Mouse (Mus musculus) right cerebral cortex, postnatal 14 days (tissue): Measurements from ENCODE around the gene Olfr1414.
A peak's percentile ranks its signal among the peaks of the same experiment; 100 is the strongest.
"Not testable (repeated sequence)": the region's sequence is repeated elsewhere in the genome, so short reads cannot be mapped to it uniquely, and the experiment has no call there.

Source experiments
- DNase-seq: peaks from one replicate; pipeline ENCODE4 v3.0.0; 2022

Gene Olfr1414

DNA sequence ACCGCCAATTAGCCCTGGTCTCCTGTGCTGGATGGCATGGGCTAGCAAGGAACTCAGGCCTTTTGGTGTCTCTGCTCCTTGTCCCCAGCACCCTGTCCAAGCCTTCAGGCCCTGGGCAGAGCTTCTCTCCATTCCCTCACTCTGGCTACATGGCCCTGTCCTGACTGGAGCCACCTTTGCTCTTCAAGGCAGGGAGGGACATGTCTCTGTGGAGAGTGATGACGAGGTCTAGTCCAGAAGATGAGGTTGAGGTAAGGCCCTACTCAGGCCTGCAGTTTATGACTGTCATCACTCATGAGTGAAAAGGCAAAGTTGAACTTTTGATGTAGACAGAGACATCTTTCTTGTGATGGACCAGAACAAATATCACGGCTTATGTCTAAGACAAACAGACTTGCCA, at the start of gene Olfr1414:
Gene Olfr1414, minus strand, starts transcription at position 101 of the 400 bp plus-strand sequence.
- no peak for DNase-seq

DNA sequence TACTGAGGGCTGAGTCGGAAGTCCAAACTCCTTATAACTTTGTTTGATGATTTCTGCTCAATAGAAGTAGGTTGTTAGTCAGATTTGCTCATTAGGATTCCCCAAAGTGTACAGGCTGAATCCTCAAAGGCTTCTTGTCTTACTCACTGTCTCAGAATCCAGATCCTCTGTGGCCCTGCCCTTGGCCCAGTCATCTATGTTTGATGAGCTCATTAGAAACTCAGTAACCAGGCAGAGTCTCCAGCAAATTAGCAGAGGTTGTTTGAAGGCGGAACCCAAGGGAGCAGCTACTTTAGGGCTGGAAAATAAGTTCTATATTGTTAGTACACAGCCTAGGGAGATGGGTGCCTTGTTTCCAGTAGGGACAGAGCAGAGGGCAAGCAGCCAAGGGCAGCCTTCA, 27.5 kb upstream of the Olfr1414 start:
- no peak for DNase-seq

DNA sequence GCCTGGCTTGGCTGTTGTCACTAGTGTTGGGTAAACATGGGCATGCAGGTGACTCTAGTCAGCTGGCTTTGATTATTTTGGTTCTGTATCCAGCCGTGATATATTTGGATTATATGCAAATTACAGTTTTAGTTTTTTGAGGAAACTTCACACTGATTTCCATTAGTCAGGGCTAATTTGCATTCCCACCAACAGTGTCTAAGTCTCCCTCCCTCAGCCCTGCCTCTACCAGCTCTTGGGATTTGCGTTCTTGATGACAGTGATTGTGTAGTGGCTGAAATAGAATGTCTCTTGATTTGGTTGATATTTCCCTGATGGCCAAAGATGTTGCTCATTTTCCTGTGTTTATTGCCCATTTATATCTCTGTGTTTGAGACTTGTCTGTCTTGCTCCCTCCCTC, 20.6 kb upstream of the Olfr1414 start:
- no peak for DNase-seq

DNA sequence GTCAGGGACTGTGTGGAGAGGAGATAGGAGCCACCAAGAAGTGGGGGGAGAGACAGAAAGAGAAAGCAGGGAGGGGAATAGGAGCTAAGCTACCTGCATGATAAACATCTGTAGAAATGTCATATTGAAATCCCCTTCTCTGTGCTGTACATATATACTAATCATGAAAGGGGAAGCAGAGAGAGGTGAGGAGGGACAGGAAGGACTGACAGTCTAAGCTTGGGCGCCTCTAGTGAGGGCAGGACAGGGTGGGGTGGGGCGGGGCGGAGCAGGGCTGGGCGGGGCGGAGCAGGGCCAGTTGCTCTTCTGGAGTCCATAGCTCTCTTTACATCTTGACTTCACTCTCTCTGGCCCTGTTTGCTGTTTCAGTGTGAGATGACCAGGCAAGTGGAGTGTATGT, 18.5 kb upstream of the Olfr1414 start:
- no peak for DNase-seq

DNA sequence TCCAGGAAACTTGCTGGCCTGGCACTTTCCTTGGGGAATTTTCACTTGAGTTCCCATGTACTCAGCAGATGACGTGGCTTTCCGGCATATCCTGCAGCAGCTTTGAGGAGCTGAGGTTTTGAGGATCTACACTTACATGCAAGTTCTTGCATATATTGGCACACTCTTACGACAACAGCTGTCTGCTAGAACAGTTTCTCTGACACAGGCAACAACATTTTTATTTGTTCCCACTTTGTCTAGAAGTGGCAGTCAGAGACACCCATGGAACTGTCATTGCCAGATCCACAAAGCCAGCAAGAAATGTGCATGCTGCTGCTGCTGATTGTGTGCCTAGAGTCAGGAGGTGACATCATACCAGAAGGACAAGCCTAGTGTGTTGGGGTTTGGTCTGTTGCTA, 5.3 kb upstream of the Olfr1414 start:
- no peak for DNase-seq

DNA sequence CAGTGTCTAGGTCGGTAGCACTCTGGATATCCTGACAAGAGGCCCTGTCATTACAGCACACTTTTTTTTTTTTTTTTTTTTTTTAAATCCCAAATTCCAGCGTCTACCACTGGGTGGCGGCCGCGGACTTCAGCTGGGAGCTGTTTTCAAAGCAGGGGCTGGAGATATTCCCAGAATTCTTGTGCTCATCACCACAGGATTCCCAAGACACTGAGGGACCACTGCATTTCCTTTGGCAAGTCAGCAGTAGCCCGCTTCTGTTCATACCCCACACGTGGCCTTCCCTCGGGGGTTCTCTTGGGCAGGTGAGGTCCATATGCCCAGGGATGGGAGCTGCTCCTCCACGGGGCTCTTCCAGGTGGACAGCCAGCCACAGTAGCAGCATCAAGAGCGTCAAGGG, 2.9 kb upstream of the Olfr1414 start:
- DNase-seq = peak; percentile 54

DNA sequence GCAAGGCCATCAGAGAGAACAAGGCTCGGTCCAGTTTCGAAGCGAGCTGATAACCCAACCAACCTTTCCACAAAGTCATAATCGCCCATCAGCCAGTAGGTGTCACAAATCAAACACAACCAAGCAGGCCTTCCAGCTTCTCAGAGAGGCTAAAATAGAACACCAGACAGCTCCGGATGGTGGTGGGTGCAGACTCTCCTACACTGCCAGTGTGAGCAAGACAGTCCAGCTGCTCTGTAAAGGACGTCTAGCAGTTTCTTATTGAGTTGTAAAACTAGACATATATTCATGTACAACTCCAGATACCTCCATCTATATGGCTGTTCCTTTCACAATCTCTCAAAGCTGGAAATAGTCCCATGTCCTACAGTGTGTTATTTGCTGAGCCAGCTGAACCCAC, 585 bp upstream of the Olfr1414 start:
- DNase-seq = peak; percentile 17

DNA sequence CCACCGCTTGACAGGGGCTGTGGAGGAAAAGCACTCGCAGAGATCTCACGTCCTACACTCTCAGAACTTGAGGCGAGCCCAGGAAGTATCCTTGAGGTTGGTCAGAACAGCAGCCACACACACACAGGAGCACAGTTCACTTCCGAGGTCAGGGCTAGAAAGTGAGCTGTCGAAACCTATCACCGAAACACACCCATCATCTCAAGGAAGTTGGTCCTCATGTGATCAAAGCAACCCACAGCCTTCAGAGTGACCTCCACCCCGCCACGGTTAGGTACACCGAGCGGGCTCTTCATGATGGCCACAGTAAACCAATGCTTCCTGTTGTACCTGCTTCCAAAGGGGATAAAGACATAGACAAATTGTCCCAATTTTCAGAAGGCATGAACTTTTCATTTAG, 3.1 kb downstream of the Olfr1414 start:
- DNase-seq = no peak

DNA sequence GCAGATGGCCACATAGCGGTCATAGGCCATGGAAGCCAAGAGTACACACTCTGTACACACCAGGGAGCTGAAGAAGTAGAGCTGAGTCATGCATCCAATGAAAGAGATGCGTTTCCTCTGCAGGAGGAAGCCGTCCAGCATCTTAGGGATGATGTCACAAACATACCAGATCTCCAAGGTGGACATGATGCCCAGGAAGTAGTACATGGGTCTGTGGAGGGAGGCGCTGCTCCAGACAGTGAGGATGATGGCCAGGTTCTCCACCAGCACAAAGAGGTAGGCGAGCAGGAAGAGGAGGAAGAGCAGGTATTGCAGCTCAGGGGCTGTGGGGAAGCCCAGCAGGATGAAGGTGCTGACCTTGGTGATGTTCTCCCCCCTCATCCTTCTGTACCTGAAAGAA, 6.8 kb downstream of the Olfr1414 start:
- DNase-seq = not testable (repeated sequence)

DNA sequence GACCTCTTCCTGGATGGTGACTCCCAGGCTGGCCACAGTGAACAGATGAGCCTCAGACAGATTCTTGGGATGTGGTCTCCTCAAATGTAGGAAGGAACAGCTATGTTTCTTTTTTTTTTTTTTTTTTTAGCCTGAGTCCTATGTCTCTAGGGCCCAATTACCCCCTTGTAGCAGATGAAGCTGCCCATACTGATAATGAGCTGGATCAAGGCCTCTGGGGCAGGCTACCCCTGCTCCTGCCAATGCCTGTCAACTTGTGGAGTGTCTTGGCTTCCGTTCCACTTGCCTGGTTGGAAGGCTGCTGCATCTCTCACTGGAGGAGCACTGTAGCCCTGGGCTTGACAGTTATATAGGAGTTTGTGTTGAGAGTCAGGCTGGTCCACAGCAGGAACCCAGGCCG, 22.5 kb downstream of the Olfr1414 start, which contains the start of gene Olfr1415:
Gene Olfr1415, minus strand, starts transcription at position 101 of the 400 bp plus-strand sequence.
- no peak for DNase-seq

DNA sequence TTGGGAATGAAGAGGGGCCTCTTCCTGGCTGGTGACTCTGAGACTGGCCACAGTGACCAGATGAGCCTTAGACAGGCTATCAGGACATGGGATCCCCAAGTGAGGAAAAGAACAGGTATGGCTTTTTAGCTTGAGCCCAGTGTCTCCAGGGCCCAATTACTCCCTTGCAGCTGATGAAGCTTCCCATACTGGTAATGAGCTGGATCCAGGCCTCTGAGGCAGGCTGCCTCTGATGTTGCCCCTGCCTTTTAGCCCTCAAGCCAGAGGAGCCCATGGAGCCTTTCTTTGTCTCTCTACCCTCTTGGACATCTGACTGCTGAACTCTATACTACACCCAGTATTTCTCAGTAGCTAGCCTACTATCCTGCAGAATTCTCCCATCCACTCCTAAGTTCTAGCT, 33.4 kb downstream of the Olfr1414 start, which contains the start of gene Olfr1416:
Gene Olfr1416, minus strand, starts transcription at position 101 of the 400 bp plus-strand sequence.
- DNase-seq = no peak

DNA sequence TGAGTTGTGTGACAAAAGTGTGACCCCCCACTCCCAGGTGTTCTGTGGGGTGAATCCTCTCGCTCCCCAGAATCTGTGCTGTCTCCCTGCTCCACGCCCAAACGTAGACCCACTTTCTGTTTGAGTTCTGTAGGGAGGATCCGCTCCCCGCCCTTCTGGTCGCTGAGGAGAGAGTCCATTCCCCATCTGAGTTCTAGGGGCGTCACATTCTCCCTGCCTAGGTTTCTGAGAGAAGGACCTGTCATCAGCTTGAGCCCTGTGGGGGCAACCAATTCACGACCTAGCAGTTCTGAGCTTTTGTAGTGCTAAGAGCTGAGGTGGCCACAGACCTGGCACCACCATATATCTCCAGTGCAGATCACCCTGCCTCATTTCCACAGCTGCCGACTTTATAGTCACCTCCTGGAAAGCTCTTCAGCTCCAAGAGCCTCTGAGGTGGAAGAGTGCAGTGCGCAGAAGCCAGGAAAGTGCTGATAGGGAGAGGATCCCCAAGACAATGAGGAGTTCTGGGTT, 44.3 kb downstream of the Olfr1414 start:
- DNase-seq = no peak

DNA sequence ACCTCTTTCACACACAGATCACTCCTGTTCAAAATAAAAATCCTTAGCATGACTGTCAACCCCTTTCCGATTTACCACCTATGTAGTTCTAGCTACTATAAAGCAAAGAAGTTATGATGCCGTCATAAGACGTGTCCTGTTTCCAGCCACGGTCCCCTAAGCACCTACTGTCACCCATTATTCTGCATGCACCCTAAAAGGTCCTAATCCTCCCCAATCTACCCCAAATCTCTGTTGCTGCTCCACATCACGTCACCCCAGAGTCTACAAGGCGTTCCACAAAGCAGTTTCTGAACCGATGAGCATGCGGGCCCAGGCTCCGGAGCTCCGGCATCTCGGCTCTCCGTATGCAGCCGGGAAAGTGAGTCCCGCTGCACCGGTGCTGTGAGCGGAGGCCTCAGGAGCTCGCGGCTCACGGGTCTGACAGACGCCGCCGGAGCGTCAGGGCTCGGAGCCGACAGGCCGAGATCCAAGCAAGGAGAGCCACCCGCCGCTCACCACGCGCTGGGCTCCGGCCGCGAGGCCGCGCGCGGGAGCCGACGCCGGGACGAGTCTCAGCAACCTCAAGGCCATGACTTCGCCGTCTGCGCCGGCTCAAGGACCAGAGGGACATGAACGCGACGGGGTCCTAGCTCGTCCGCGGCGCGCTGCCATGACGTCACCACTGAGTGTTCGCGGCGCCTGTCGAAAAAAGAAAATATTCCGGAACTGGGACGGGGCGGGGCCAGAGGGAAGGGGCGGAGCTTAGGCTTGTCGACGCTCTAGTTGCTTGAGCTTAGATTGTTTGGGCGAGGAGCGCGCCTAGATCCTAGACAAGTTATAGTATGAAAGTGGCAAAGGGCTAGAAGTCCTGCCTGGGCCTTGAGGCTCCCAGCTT, 45.1 kb downstream of the Olfr1414 start, which contains the start of gene Ndufa10:
Gene Ndufa10, minus strand, starts transcription at position 696 of the 877 bp plus-strand sequence.
- DNase-seq = peak; percentile 92

DNA sequence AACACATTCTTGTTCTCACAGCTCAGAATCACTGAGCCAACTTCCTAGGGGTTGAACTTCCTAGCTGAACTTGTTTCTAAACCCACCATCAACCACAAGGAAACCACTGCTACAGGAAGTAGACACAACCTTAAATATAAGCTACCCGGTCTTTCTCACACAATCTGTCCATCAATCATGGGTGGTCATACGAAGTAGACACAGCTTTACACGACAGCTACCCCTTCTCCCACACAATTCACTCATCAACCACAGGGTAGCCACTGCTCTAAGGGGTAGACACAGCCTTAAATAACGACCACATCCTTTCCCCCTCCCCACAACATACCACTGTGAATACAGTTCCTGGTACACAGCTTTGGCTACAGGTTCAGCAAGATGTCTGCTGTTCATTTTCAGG, 49.6 kb downstream of the Olfr1414 start:
- DNase-seq = no peak

DNA sequence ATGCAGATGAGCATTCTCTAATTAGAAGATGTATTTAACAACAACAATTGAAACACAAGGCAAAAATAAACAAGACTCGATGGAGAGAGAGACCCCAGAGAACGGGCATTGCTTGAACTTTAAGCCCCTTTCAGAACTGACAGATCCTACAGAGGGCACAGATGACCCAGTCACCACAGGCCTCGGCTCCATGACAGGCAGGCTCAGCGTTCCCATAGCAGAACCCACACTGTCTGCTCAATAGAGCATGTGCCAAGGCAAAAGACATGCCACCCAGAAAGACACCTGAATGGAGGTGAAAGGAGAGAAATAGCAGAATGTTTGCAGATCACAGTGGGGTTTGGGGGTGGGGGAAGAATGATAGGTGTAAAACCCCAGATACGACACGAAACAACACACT, 60.0 kb downstream of the Olfr1414 start:
- no peak for DNase-seq

DNA sequence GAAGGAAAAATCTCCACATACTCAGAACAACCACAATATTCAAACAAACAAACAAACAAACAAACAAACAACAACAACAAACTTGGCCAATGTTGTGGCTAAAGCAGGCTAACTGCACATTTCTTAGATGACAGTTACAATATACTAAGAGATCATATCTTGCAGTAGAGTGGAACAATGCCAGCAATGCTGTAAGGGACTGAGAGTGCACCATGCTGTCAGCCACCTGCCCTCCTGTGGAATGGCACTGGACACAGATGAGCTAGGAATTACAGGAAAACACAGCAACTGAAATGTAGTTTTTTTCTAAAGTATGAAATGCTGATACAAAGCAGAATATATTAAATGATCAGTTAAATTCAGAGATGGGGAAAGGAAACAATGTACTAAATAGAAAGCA, 60.7 kb downstream of the Olfr1414 start:
- DNase-seq = no peak
